Mouse (Mus musculus) ES-CJ7 (cell line): Measurements from ENCODE around the gene Olfr199.
"Not testable (repeated sequence)": the region's sequence is repeated elsewhere in the genome, so short reads cannot be mapped to it uniquely, and the experiment has no call there.

ENCODE experiments used
- DNase-seq: peaks from one replicate; pipeline ENCODE4 v3.0.0; 2011; ENCODE audit warnings: low read depth, low spot score

Olfr199 gene

DNA sequence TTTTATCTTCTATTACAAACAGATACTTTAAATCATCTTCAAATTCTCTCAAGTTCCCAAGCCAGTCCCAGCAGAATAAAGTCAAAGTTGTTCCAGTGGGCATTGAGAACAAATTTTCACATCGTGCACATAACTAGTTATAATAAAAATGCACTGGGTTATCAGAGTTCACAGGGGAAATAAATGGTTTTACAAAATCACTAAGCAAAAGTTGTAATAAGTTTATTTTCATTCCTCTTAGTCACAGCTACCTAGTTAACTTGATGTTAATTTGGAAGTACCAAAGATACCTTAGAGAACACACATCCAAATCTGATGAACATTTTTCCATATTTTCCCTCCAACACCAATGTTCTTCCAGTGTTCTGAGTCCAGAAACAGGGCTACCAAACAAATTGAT, at the start of gene Olfr199:
Gene Olfr199 (minus strand): TSS at position 101 of the 400 bp plus-strand sequence.
- not testable (repeated sequence) for DNase-seq

DNA sequence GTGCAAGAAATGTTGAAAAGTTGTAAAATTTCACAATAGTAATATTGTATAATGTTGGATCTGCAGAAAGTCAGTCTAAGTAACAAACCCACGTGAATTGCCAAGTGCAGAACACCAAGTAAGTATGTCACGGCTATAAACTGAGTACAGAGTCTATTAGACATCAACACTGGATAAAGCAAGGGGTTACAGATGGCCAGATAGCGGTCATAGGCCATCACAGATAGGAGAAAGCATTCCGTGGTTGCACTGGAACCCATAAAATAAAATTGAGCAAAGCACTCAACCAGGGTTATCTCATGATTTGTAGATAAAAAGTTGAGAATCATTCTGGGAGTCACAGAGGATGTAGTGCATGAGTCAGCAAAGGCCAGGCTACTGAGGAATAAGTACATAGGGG, 49.5 kb upstream of the Olfr199 start:
- DNase-seq: not testable (repeated sequence)

DNA sequence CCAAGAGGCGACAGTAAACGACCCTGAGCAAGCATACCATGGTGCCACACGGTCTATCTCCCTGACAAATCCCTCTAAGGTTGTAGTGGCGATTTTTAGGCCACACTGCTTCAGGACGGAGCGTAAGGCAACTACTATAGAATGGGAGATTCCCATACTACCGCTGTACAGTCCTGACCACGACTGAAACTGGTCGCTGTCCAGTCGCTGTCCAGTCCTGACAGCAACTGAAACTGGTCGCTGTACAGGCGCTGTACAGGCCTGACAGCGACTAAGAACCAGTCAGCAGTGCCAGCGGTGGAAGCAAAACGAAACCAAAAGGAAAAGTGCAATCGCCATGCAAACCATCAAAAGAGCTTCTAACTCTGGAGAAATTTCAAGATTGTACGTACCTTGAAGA, 30.1 kb upstream of the Olfr199 start:
- no peak for DNase-seq

DNA sequence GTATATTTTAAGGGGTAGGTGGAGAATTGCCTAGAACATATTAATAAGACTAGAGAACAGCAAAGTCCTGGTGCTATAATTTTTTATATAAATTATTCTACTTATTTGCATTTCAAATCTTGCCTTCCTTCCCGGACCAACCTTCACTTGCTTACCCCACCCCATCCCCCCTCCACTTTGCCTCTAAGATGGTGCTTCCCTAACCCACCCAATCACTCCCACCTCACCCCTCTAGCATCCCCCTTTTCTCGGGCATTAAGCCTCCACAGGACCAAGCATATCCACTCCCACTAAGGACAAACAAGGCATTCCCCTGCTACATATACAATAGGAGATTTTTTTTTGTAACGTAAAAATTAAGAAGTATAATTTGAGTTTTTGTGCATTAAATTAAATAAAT, 1.7 kb downstream of the Olfr199 start:
- not testable (repeated sequence) for DNase-seq

DNA sequence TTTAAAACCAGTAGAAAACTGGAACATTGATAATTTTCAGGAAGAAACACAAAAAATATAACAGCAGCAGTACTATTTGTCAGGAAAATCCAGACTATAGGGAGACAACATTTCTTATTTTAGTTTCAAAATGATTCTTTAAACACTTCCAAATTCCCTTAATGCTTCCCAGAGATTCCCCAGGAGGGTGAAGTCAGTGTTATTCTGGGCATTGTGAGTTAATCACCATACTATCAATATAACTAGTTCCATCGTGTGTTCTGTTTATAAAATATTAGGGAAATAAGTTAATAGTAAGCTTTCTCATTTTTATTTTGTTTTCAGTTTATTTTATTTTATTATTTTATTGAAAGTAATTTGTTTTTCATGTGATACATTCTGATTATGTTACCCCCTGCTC, 16.1 kb downstream of the Olfr199 start, which contains the start of gene Olfr198:
Gene Olfr198 (minus strand): TSS at position 101 of the 400 bp plus-strand sequence.
- not testable (repeated sequence) for DNase-seq

DNA sequence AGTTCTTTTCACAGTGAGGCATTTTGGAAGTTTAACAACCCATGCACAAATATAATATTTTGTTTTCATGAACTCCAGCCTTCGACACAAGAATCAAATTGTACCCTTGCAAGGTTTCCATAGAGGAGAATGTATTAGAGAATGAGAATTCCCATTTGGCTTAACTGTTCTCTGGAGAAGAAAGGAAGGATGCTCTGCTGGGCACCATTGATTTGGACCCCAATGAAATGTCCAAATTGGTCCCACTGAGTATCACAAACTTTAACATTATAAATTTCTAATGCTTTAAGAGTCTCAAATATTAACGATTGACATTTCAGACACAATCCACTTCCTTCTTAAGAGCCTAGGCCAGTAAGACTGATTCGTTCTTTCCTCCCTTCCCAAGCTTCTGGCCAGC, 49.2 kb downstream of the Olfr199 start, which contains the start of gene Olfr196:
Gene Olfr196 (minus strand): TSS at position 101 of the 400 bp plus-strand sequence.
- no peak for DNase-seq
